Mouse (Mus musculus) olfactory bulb, adult 2 months (tissue): Measurements from ENCODE around the gene Edc4.

Experiments
- CTCF ChIP-seq: fragments of 200-500 bp; IDR thresholded peaks from 2 replicates; pipeline ENCODE4 v1.5.1; 2012; ENCODE audit warnings: low read depth, mild to moderate bottlenecking, low read length, moderate library complexity; ENCODE audit not compliant: insufficient read depth
- POLR2A ChIP-seq: fragments of 200-500 bp; IDR thresholded peaks from 2 replicates; pipeline ENCODE4 v1.6.1; 2012; ENCODE audit warnings: mild to moderate bottlenecking, low read depth, low read length, moderate library complexity; ENCODE audit not compliant: insufficient read depth

- TF ChIP-seq CTCF (peak; percentile 58; the same call in 1 of the 2 replicates), POLR2A (0 out of 2 replicates have a peak, but pooled peaks have one; percentile 20)
Measured at GRCm38 (mm10) chr8:105854715-105855216, 25.9 kb upstream of the Edc4 start, which contains the start of gene Thap11.
